Mouse (Mus musculus): ENCODE data around the gene Bcas3.

GRCm38 (mm10) chr11:85660304-85660703 is 307.3 kb downstream of the Bcas3 start:
- TF ChIP-seq CTCF (IDR thresholded peaks at IDR 0.05) (no peak), EP300 (IDR thresholded peaks at IDR 0.05) (no peak)
